Mouse (Mus musculus) embryonic facial prominence, embryonic 13.5 days (tissue): ENCODE results near the gene Pi4kb. TPM values are rescaled to one million over a fixed set of nuclear protein-coding genes. Genes with fewer than 3 reads are reported as not detected.
A peak's percentile ranks its signal among the peaks of the same experiment; 100 is the strongest.
"Not testable (repeated sequence)": the region's sequence is repeated elsewhere in the genome, so short reads cannot be mapped to it uniquely, and the experiment has no call there.

Experiments
- ATAC-seq: fragments of 200-750 bp; cut with Nextera tagmentation; 2 replicates; pipeline ENCODE4 v1.8.0; 2017; ENCODE audit warnings: low read depth; ENCODE audit not compliant: insufficient number of reproducible peaks, insufficient read depth, low FRiP score, low TSS enrichment
- H3K27ac ChIP-seq: fragments of 300-500 bp; sonication (generic); 2 replicates; pipeline ENCODE4 v1.5.1; 2015; ENCODE audit warnings: moderate library complexity, mild to moderate bottlenecking, inconsistent platforms
- H3K27me3 ChIP-seq: fragments of 300-500 bp; sonication (generic); 2 replicates; pipeline ENCODE4 v1.6.1; 2015; ENCODE audit warnings: mild to moderate bottlenecking, inconsistent platforms
- H3K36me3 ChIP-seq: fragments of 300-500 bp; sonication (generic); 2 replicates; pipeline ENCODE4 v1.6.1; 2015; ENCODE audit warnings: mild to moderate bottlenecking, inconsistent platforms
- H3K4me1 ChIP-seq: fragments of 300-500 bp; sonication (generic); 2 replicates; pipeline ENCODE4 v1.6.1; 2015; ENCODE audit warnings: inconsistent platforms
- H3K4me2 ChIP-seq: fragments of 300-500 bp; sonication (generic); 2 replicates; pipeline ENCODE4 v1.6.1; 2015; ENCODE audit warnings: moderate library complexity, mild to moderate bottlenecking, inconsistent platforms
- H3K4me3 ChIP-seq: fragments of 300-500 bp; sonication (generic); 2 replicates; pipeline ENCODE4 v1.5.1; 2015; ENCODE audit warnings: mild to moderate bottlenecking, inconsistent platforms
- H3K9ac ChIP-seq: fragments of 300-500 bp; sonication (generic); 2 replicates; pipeline ENCODE4 v1.6.1; 2015; ENCODE audit warnings: mild to moderate bottlenecking, inconsistent platforms
- H3K9me3 ChIP-seq: fragments of 300-500 bp; sonication (generic); 2 replicates; pipeline ENCODE4 v1.6.1; 2016; ENCODE audit warnings: inconsistent platforms
- WGBS: fragments of 180-500 bp; shearing (Covaris S2); methylation state at CpG from one replicate; pipeline ENCODE4 v1.1.7; 2015; ENCODE audit warnings: mixed read lengths; 5-methylcytosine and 5-hydroxymethylcytosine counted together
- polyA plus RNA-seq: library from polyadenylated mRNA; unstranded; fragments of >200 nt; fragmentation: Nextera tagmentation; extraction: Ambion mirVana; gene quantifications from 2 replicates; pipeline ENCODE4 v1.2.1, GENCODE M21; 2015

Pi4kb gene
- polyA plus RNA-seq = 23.4 and 26.5 TPM in 2 replicates

GRCm38 (mm10) chr3:94974528-94975422 lies at the start of gene Pi4kb:
Gene Pi4kb, plus strand, starts transcription at chr3:94974731.
- H3K27ac ChIP-seq = peak within 1 kb of the TSS; percentile 92
- H3K4me1 ChIP-seq = peaks cover 13% of the 10 kb centered on the region
- peaks cover 13% of the 10 kb centered on the region for H3K36me3 ChIP-seq
- under 1% methylated on average over 56 of the region's 57 CpGs for WGBS
- peak; percentile 93 for ATAC-seq
- peak within 1 kb of the TSS; percentile 80 for H3K4me2 ChIP-seq
- no peaks in the 10 kb centered on the region for H3K27me3 ChIP-seq
- H3K4me3 ChIP-seq = peak within 1 kb of the TSS; percentile 85
- H3K9me3 ChIP-seq = no peaks in the 10 kb centered on the region
- H3K9ac ChIP-seq = peak within 1 kb of the TSS; percentile 94

- H3K27ac ChIP-seq, H3K27me3 ChIP-seq, H3K4me1 ChIP-seq, H3K4me2 ChIP-seq, ATAC-seq, H3K4me3 ChIP-seq, H3K9me3 ChIP-seq, H3K36me3 ChIP-seq, H3K9ac ChIP-seq: not testable (repeated sequence)
- WGBS = 40% methylated on average over 4 of the region's 4 CpGs
Measured at GRCm38 (mm10) chr3:94926301-94926736, 48.2 kb upstream of the Pi4kb start.

- ATAC-seq = not testable (repeated sequence)
Measured at GRCm38 (mm10) chr3:94928979-94929378, 45.6 kb upstream of the Pi4kb start.

GRCm38 (mm10) chr3:94930386-94931266 lies 43.9 kb upstream of the Pi4kb start:
- not testable (repeated sequence) for ATAC-seq, H3K4me2 ChIP-seq, H3K9me3 ChIP-seq, H3K27me3 ChIP-seq, H3K9ac ChIP-seq, H3K27ac ChIP-seq, H3K36me3 ChIP-seq, H3K4me3 ChIP-seq
- peaks cover 13% of the 10 kb centered on the region for H3K4me1 ChIP-seq
- 41% methylated on average over 7 of the region's 7 CpGs for WGBS

More at GRCm38 (mm10) chr3:94928979-94929378, 45.6 kb upstream of the Pi4kb start:
- not testable (repeated sequence) for H3K4me3 ChIP-seq, H3K27me3 ChIP-seq, H3K36me3 ChIP-seq, H3K27ac ChIP-seq, H3K4me2 ChIP-seq, H3K9ac ChIP-seq, H3K9me3 ChIP-seq
- peaks cover 13% of the 10 kb centered on the region for H3K4me1 ChIP-seq
- 85% methylated on average over 4 of the region's 4 CpGs for WGBS

- not testable (repeated sequence) for H3K4me2 ChIP-seq, H3K9ac ChIP-seq, H3K36me3 ChIP-seq, H3K27me3 ChIP-seq, H3K4me3 ChIP-seq, H3K9me3 ChIP-seq, ATAC-seq
- Histone ChIP-seq H3K27ac (peak overlapping the region; percentile 82; the same call in 1 of the 2 replicates), H3K4me1 (peaks cover 13% of the 10 kb centered on the region)
- WGBS = 78% methylated on average over 10 of the region's 10 CpGs
Measured at GRCm38 (mm10) chr3:94931427-94932082, 43.0 kb upstream of the Pi4kb start.

GRCm38 (mm10) chr3:94932279-94932678 lies 42.3 kb upstream of the Pi4kb start:
- 51% methylated on average over 2 of the region's 2 CpGs for WGBS
- peak overlapping the region; percentile 82 for H3K27ac ChIP-seq
- not testable (repeated sequence) for H3K27me3 ChIP-seq, H3K9me3 ChIP-seq, ATAC-seq, H3K4me3 ChIP-seq, H3K9ac ChIP-seq, H3K36me3 ChIP-seq
- H3K4me2 ChIP-seq = peak overlapping the region; percentile 57; the same call in 1 of the 2 replicates
- peaks cover 13% of the 10 kb centered on the region for H3K4me1 ChIP-seq

GRCm38 (mm10) chr3:94932809-94933564 lies 41.5 kb upstream of the Pi4kb start, which contains the start of gene Selenbp1:
Gene Selenbp1, plus strand, starts transcription at chr3:94933056.
- ATAC-seq = peak; percentile 84
- H3K9ac ChIP-seq = peak within 1 kb of the TSS; percentile 61
- H3K4me1 ChIP-seq = peaks cover 13% of the 10 kb centered on the region
- H3K9me3 ChIP-seq = no peaks in the 10 kb centered on the region
- no peaks in the 10 kb centered on the region for H3K36me3 ChIP-seq
- peak within 1 kb of the TSS; percentile 28 for H3K4me3 ChIP-seq
- H3K4me2 ChIP-seq = peak within 1 kb of the TSS; percentile 57
- H3K27me3 ChIP-seq = no peaks in the 10 kb centered on the region
- H3K27ac ChIP-seq = peak within 1 kb of the TSS; percentile 82
- WGBS = 30% methylated on average over 16 of the region's 16 CpGs

GRCm38 (mm10) chr3:94933604-94934003 lies 40.9 kb upstream of the Pi4kb start:
- H3K9ac ChIP-seq, H3K36me3 ChIP-seq, ATAC-seq, H3K9me3 ChIP-seq, H3K4me3 ChIP-seq, H3K27me3 ChIP-seq, H3K27ac ChIP-seq: not testable (repeated sequence)
- WGBS = no CpG with 5 or more reads among the region's 2 CpGs
- H3K4me2 ChIP-seq = peak overlapping the region; percentile 57
- peaks cover 13% of the 10 kb centered on the region for H3K4me1 ChIP-seq

- not testable (repeated sequence) for H3K9ac ChIP-seq, H3K9me3 ChIP-seq, H3K27me3 ChIP-seq, H3K36me3 ChIP-seq, ATAC-seq, H3K4me2 ChIP-seq, H3K27ac ChIP-seq, H3K4me3 ChIP-seq
- peaks cover 13% of the 10 kb centered on the region for H3K4me1 ChIP-seq
- WGBS = 95% methylated on average over 3 of the region's 3 CpGs
Measured at GRCm38 (mm10) chr3:94934564-94934963, 40.0 kb upstream of the Pi4kb start.

- H3K4me1 ChIP-seq = peaks cover 13% of the 10 kb centered on the region
- not testable (repeated sequence) for H3K36me3 ChIP-seq, ATAC-seq, H3K4me2 ChIP-seq, H3K27me3 ChIP-seq, H3K27ac ChIP-seq, H3K9me3 ChIP-seq, H3K4me3 ChIP-seq, H3K9ac ChIP-seq
- 82% methylated on average over 3 of the region's 3 CpGs for WGBS
Measured at GRCm38 (mm10) chr3:94935332-94935731, 39.2 kb upstream of the Pi4kb start.
